Mouse (Mus musculus) embryonic facial prominence, embryonic 13.5 days (tissue): ENCODE measurements around the gene Gm10330. TPM values are rescaled to one million over a fixed set of nuclear protein-coding genes. Genes with fewer than 3 reads are reported as not detected.
"Not testable (repeated sequence)": the region's sequence is repeated elsewhere in the genome, so short reads cannot be mapped to it uniquely, and the experiment has no call there.

ENCODE experiments used
- ATAC-seq: fragments of 200-750 bp; cut with Nextera tagmentation; 2 replicates; pipeline ENCODE4 v1.8.0; 2017; ENCODE audit warnings: low read depth; ENCODE audit not compliant: insufficient number of reproducible peaks, insufficient read depth, low FRiP score, low TSS enrichment
- H3K27ac ChIP-seq: fragments of 300-500 bp; sonication (generic); 2 replicates; pipeline ENCODE4 v1.5.1; 2015; ENCODE audit warnings: moderate library complexity, mild to moderate bottlenecking, inconsistent platforms
- H3K27me3 ChIP-seq: fragments of 300-500 bp; sonication (generic); 2 replicates; pipeline ENCODE4 v1.6.1; 2015; ENCODE audit warnings: mild to moderate bottlenecking, inconsistent platforms
- H3K36me3 ChIP-seq: fragments of 300-500 bp; sonication (generic); 2 replicates; pipeline ENCODE4 v1.6.1; 2015; ENCODE audit warnings: mild to moderate bottlenecking, inconsistent platforms
- H3K4me1 ChIP-seq: fragments of 300-500 bp; sonication (generic); 2 replicates; pipeline ENCODE4 v1.6.1; 2015; ENCODE audit warnings: inconsistent platforms
- H3K4me2 ChIP-seq: fragments of 300-500 bp; sonication (generic); 2 replicates; pipeline ENCODE4 v1.6.1; 2015; ENCODE audit warnings: moderate library complexity, mild to moderate bottlenecking, inconsistent platforms
- H3K4me3 ChIP-seq: fragments of 300-500 bp; sonication (generic); 2 replicates; pipeline ENCODE4 v1.5.1; 2015; ENCODE audit warnings: mild to moderate bottlenecking, inconsistent platforms
- H3K9ac ChIP-seq: fragments of 300-500 bp; sonication (generic); 2 replicates; pipeline ENCODE4 v1.6.1; 2015; ENCODE audit warnings: mild to moderate bottlenecking, inconsistent platforms
- H3K9me3 ChIP-seq: fragments of 300-500 bp; sonication (generic); 2 replicates; pipeline ENCODE4 v1.6.1; 2016; ENCODE audit warnings: inconsistent platforms
- WGBS: fragments of 180-500 bp; shearing (Covaris S2); methylation state at CpG from one replicate; pipeline ENCODE4 v1.1.7; 2015; ENCODE audit warnings: mixed read lengths; 5-methylcytosine and 5-hydroxymethylcytosine counted together
- polyA plus RNA-seq: library from polyadenylated mRNA; unstranded; fragments of >200 nt; fragmentation: Nextera tagmentation; extraction: Ambion mirVana; gene quantifications from 2 replicates; pipeline ENCODE4 v1.2.1, GENCODE M21; 2015

Gene Gm10330
- polyA plus RNA-seq: 0.40 and 0.96 TPM in 2 replicates

DNA sequence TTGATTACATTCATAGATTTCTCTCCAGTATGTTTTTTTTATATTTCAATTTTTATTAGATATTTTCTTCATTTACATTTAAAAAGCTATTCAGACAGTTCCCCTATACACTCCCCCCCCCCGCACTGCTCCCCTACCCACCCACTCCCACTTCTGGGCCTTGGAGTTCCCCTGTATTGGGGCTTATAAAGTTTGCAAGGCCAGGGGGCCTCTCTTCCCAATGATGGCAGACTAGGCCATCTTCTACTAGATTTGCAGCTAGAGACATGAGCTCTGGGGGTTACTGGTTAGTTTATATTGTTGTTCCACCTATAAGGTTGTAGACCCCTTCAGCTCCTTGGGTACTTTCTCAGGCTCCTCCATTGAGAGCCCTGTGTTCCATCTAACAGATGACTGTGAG, at the start of gene Gm10330:
Gene Gm10330, minus strand, starts transcription at position 101 of the 400 bp plus-strand sequence.
- not testable (repeated sequence) for H3K36me3 ChIP-seq, H3K4me3 ChIP-seq, H3K27me3 ChIP-seq, H3K27ac ChIP-seq, H3K9me3 ChIP-seq, H3K4me1 ChIP-seq, ATAC-seq, H3K4me2 ChIP-seq, H3K9ac ChIP-seq
- 100% methylated on average over 1 of the region's 1 CpGs for WGBS

DNA sequence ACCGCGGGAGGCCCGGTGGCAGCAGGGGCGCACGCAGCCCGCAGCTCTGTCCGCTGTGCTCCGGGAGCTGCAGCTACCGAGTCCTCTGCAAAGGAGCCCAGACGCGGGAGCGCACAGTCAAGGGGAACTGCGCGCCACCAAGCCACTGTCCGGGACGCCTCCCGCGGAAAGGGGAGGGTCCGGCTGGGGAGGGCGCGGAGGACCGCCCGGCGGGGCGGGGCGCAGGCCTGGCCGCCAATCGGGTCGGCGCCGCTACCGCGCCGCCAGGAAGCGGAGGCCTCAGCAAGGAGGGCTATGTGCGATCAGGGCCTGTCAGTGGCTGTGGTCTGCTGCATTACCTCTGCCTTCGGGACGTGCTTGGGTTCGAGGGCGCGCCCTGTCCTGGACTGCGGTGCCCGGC, 20.7 kb upstream of the Gm10330 start:
- H3K36me3 ChIP-seq, H3K9ac ChIP-seq, H3K27me3 ChIP-seq, H3K9me3 ChIP-seq, H3K4me1 ChIP-seq, ATAC-seq, H3K27ac ChIP-seq: not testable (repeated sequence)
- H3K4me3 ChIP-seq: peak overlapping the region; percentile 24
- H3K4me2 ChIP-seq: 0 out of 2 replicates have a peak overlapping the region, but pooled peaks have one; percentile 11
- WGBS: 20% methylated on average over 33 of the region's 43 CpGs

DNA sequence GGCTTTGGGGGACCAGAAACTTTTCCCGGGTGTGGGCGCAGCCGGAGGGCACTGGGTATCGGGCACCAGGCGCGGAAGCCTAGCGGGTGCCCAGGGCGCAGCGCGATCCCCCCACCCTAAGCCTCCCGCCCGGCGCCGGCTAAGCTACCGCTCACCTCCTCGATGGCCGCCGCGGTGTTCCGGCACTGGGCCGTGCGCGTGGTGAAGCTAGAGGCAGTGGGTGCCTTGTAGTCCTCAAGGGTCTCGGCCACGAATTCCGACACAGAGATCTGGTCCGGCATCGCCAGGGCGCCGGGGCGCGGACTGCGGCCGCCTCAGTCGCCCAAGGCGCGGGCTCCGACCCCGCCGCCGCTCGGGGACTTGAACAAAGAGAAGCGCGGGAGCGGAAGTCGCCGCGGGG, 20.3 kb upstream of the Gm10330 start:
- H3K4me2 ChIP-seq: 0 out of 2 replicates have a peak overlapping the region, but pooled peaks have one; percentile 11
- H3K4me1 ChIP-seq, H3K27ac ChIP-seq, H3K27me3 ChIP-seq, H3K36me3 ChIP-seq, H3K9me3 ChIP-seq, H3K9ac ChIP-seq, ATAC-seq: not testable (repeated sequence)
- WGBS: 10% methylated on average over 27 of the region's 48 CpGs
- peak overlapping the region; percentile 24 for H3K4me3 ChIP-seq
